Comparison of ENCODE assay signal across 27 mouse cellular contexts in the genomic region with DNA sequence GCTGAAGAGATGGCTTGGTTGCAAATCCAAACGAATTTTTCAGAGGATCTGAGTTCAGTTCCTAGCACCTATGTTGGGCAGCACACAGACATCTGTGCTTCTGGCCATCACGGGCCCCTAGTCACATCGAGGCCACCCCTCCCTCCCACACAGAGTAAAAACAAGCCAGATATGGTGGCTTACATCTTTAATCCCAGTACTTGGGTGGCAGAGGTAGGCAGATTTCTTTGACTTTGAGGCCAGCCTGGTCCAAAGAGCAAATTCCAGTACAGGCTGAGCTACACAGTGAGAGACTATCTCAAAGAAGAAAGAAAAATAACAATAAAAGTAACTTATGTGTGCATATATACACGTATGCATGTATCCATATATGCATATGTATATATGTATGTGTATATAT. TPM values are rescaled to one million over a fixed set of nuclear protein-coding genes. Genes with fewer than 3 reads are reported as not detected.
"Had no signal": no experiment of that assay in that cellular context is flagged by ENCODE, and none has a peak within 500 bp of the region (broad histone marks: within the 10 kb centered on the region; RNA-seq: fewer than 3 reads in every experiment).

No protein-coding gene starts in this region.

- H3K9ac ChIP-seq: heart, embryonic 13.5 days; heart, embryonic 15.5 days; hindbrain, embryonic 13.5 days; hindbrain, embryonic 15.5 days; limb, embryonic 13.5 days; limb, embryonic 15.5 days; liver, embryonic 12.5 days; liver, embryonic 14.5 days had no signal

- H3K4me1 ChIP-seq: heart, embryonic 13.5 days; heart, embryonic 15.5 days; hindbrain, embryonic 13.5 days; hindbrain, embryonic 15.5 days; limb, embryonic 13.5 days had no signal

- H3K27ac ChIP-seq: heart, adult 2 months; heart, embryonic 13.5 days; heart, embryonic 15.5 days; hindbrain, embryonic 13.5 days; hindbrain, embryonic 15.5 days; hindbrain, postnatal 0 days; kidney, postnatal 0 days; limb, embryonic 13.5 days; limb, embryonic 15.5 days; liver, embryonic 12.5 days; liver, embryonic 14.5 days had no signal

- ATAC-seq: hindbrain, postnatal 0 days; intestine, embryonic 16.5 days; liver, embryonic 12.5 days had no signal

- H3K4me3 ChIP-seq: heart, adult 2 months; heart, embryonic 13.5 days; heart, embryonic 15.5 days; hindbrain, embryonic 13.5 days; hindbrain, embryonic 15.5 days; limb, embryonic 13.5 days; limb, embryonic 15.5 days; liver, embryonic 12.5 days had no signal

- H3K9me3 ChIP-seq: heart, embryonic 13.5 days; heart, embryonic 15.5 days; hindbrain, embryonic 13.5 days; hindbrain, embryonic 15.5 days; limb, embryonic 13.5 days; limb, embryonic 15.5 days; liver, embryonic 12.5 days had no signal

- H3K4me2 ChIP-seq: heart, embryonic 11.5 days; heart, embryonic 13.5 days; heart, embryonic 15.5 days; hindbrain, embryonic 13.5 days; hindbrain, embryonic 15.5 days; limb, embryonic 13.5 days; limb, embryonic 15.5 days; liver, embryonic 12.5 days had no signal

- H3K27me3 ChIP-seq: heart, embryonic 15.5 days; hindbrain, embryonic 13.5 days; hindbrain, embryonic 15.5 days; limb, embryonic 13.5 days; limb, embryonic 15.5 days; liver, embryonic 12.5 days had no signal

- H3K36me3 ChIP-seq: heart, embryonic 13.5 days; heart, embryonic 15.5 days; hindbrain, embryonic 13.5 days; hindbrain, embryonic 15.5 days; limb, embryonic 13.5 days; limb, embryonic 15.5 days; liver, embryonic 12.5 days had no signal

- DNase-seq: gastrocnemius, postnatal 14 days; gastrocnemius, postnatal 36 days; heart, adult 11 months; heart, adult 2 months; heart, postnatal 14 days; heart, postnatal 36 days; kidney, adult 11 months; layer of hippocampus, adult 9-11 months; layer of hippocampus, postnatal 36 days; left cerebral cortex, postnatal 4 days had no signal

RNA-seq across cellular contexts. Expression of gene Tmprss4, which starts 2.2 kb away (rescaled TPM):
- polyA plus RNA-seq: heart, postnatal 0 days; hindbrain, embryonic 11.5 days; hindbrain, embryonic 13.5 days; hindbrain, postnatal 0 days; liver, embryonic 12.5 days had no signal

RNA-seq across cellular contexts. Expression of gene BC049352, which starts 24.3 kb away (rescaled TPM):
- polyA plus RNA-seq: heart, embryonic 11.5 days; heart, embryonic 13.5 days; heart, embryonic 15.5 days; heart, postnatal 0 days; hindbrain, embryonic 11.5 days; hindbrain, embryonic 15.5 days; intestine, embryonic 14.5 days; large intestine, adult 2 months; limb, embryonic 11.5 days; limb, embryonic 13.5 days had no signal
